Mouse (Mus musculus) E14TG2a.4 (cell line): ENCODE measurements around the gene Rbbp7.

Experiments used
- CTCF ChIP-seq: conservative IDR thresholded peaks from 2 replicates; pipeline ENCODE4 v1.5.1; 2014; ENCODE audit warnings: low read length
- NANOG ChIP-seq: IDR thresholded peaks from 2 replicates; pipeline ENCODE4 v1.6.1; 2014; ENCODE audit warnings: borderline replicate concordance, low read length, mixed read lengths
- POU5F1 ChIP-seq: IDR thresholded peaks from 2 replicates; pipeline ENCODE4 v1.6.1; 2014; ENCODE audit warnings: low read length, borderline replicate concordance

DNA sequence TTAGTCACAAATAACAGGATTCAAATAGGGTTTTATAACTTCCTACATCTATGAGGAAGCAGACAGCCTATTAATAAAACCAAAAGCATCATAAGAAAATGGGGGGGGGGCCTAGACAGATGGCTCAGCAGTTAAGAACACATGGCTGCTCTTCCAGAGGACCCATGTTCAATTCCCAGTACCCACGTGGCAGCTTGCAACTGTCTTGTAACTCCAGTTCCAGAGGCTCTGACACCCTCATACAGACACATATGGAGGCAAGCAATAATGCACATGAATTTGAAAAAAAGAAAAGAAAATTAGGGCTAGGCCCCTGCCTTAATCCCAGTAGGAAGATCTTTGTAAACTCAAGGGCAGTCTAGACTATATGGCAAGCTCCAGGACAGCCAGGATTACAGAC is 28.2 kb downstream of the Rbbp7 start:
- TF ChIP-seq CTCF: no peak
- no peak for TF ChIP-seq POU5F1
- no peak for TF ChIP-seq NANOG
